Comparison of ENCODE assay signal across 13 mouse cellular contexts in genomic region chr9:96835374-96835921, GRCm38 (mm10).
"Had no signal": no experiment of that assay in that cellular context is flagged by ENCODE, and none has a peak within 500 bp of the region (broad histone marks: within the 10 kb centered on the region; RNA-seq: fewer than 3 reads in every experiment).

No protein-coding gene starts in this region.

- H3K4me3 ChIP-seq: layer of hippocampus, adult 2 months; limb, embryonic 12.5 days had no signal

- H3K9ac ChIP-seq: limb, embryonic 12.5 days; liver, embryonic 14.5 days had no signal

- H3K27ac ChIP-seq: layer of hippocampus, adult 2 months; limb, embryonic 12.5 days; liver, embryonic 14.5 days had no signal

- H3K27me3 ChIP-seq: limb, embryonic 12.5 days had no signal

- ATAC-seq: hindbrain, embryonic 16.5 days; inflammation-experienced regulatory T-cells, adult 6 months; midbrain, embryonic 16.5 days had no signal

- H3K9me3 ChIP-seq: limb, embryonic 12.5 days had no signal

- DNase-seq: kidney, adult 18-20 months; kidney, postnatal 10 days; kidney, postnatal 4 days; lung, adult 18-20 months; right cerebral cortex, postnatal 14 days; thymus, adult 2 months; thymus, postnatal 25 days had no signal

- H3K4me2 ChIP-seq: limb, embryonic 12.5 days had no signal
